Mouse (Mus musculus): Measurements from ENCODE around the gene Cc2d2b.

Cc2d2b gene

DNA sequence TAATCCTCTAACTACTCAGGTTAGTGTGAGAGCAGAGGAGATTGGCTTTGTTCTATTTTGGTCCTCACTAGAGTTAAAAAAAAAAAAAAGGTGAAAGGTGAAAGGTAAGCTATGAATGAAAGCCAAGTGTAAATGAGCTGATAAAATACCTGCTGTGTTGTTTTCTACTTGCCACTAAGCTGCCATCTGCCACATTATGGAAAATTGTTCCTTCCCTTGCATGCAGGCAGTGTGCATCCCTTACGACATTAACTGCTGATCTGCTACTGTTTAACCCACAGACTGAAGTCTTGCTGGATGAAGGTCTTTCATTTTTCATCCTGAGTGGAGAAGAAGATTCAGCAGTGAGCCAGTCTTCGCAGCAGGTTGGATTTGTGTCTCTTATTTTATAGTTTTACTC is 11.5 kb downstream of the Cc2d2b start:
- DNase-seq = peak; percentile 27

DNA sequence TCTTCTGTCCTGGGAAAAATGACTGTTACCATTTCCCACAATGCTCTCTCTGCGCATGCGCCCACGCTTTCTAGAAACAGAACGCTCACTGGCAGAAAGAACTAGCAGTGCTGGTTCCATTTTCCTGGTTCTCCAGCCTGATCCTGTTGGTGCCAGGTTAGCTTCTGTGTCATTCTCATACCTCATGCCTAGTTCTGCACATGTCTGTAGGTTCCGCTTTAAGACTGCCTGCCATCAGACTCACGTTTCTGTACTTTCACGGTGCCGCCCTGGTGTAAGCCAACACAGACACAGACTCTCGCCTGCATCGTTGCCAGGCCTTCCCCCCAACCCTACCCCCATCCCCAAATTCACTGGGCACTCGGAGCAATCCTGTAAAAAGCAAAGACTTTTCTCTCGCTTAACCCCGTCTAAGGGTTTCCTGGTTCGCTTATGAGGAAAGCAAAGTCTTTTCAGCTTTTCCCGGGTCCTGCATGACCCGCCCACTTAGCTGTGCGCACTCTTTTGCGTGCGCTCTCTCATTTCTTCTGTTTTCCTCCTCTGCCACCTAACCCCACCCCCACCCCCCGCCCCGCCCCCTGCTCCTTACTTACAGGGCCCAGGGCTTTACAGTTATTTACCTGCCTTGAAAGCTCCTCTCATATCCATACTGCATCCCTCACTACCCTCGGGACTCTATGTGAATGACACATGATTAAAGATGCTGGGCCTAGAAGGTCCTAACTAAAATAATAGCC is 13.6 kb downstream of the Cc2d2b start:
- DNase-seq = peak; percentile 89

DNA sequence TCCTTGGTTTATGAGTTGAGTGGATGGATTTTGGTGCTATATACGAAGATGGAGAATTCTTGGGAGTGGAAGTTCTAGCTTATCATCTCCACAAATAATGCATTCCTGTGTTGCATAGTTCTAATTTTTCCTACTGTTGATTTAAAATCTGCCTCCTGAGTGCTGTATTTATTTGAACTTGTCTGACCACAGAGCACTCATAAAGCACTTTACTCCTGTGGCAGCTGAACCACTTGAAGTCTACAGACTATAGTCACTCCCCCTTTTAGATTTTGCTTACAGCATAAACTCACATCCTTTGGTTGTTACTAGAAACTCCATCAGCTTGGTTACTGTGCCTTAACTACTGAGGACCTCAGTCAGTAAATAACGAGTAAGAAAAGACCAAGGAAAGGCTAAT is 18.6 kb downstream of the Cc2d2b start:
- no peak for DNase-seq

- DNase-seq = peak; percentile 71
These were observed 20.8 kb downstream of the Cc2d2b start for GRCm38 (mm10) chr19:40769341-40769770.

GRCm38 (mm10) chr19:40788004-40788714 is 39.6 kb downstream of the Cc2d2b start:
- DNase-seq = peak; percentile 39

DNA sequence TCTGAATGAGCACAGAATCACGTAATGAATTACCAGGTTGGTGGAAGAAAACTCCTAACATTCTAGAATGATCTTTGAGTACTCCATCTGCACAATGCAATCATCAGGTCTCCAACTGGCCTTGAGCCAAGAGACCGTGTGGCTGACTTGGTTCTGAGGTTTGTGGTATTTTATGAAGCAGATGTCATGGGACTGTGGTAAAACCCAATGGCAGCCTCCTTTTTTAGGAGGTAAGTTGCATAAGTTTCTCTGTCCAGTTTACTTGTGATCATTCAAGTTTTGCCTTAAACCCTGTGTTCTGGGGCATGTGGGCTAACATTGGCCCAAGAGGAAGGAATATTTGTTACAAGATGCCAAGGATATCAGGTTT is 40.1 kb downstream of the Cc2d2b start:
- no peak for DNase-seq

DNA sequence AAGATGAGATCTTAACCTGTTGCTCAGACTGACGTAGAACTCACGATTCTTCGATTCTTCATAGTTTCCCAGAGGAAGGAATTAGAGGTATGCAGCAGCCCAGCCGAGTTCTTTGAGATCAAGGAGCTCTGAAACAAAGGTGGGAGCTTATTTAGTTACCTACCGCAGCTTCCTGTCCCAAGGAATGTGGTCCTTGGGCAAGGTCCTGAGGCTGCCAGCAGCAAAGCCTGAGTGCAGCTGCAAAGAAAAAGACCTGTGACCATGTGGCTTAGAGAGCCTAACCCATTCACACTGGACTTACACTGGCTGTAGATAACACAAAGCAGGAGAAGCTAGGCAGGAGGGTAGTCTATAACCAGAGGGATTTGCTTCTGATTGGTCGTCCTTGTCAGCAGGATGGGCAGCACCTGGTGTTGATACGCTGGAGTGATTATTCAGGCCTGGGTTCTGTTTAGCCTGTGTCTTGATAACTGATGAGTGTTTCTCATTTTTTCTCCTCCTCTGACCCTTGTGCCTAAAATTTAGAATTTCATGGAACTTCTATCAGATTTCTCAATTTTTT is 56.7 kb downstream of the Cc2d2b start:
- DNase-seq = no peak

- peak; percentile 24 for DNase-seq
These were observed 61.3 kb downstream of the Cc2d2b start for GRCm38 (mm10) chr19:40809858-40810257.

- DNase-seq = peak; percentile 37
These were observed 63.3 kb downstream of the Cc2d2b start for GRCm38 (mm10) chr19:40811840-40812239.

GRCm38 (mm10) chr19:40812778-40813177 is 64.2 kb downstream of the Cc2d2b start:
- DNase-seq = peak; percentile 4

GRCm38 (mm10) chr19:40813385-40813784 is 64.8 kb downstream of the Cc2d2b start:
- no peak for DNase-seq

GRCm38 (mm10) chr19:40815645-40816183 is 67.2 kb downstream of the Cc2d2b start:
- DNase-seq = peak; percentile 56

- peak; percentile 53 for DNase-seq
These were observed 69.5 kb downstream of the Cc2d2b start for GRCm38 (mm10) chr19:40817901-40818532.

DNA sequence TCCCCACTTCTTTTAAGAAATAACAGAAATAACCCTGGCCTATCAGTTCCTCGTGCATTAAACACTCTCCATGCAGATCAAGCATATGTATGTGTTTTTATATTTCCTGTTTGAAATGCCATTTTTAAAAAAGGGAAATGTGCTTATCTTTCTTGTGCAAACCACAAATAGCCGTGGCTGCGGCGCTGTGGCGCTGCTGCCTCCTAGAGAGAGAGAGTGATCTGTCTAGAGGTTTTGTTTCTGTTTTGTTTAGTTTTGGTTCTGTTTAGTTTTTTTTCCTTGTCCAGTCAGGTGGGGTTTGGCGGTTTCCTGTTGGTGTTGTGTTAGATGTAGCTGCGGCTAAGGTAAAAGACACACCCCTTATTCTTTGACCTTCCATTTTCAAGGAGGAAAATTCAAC is 70.2 kb downstream of the Cc2d2b start:
- peak; percentile 89 for DNase-seq

DNA sequence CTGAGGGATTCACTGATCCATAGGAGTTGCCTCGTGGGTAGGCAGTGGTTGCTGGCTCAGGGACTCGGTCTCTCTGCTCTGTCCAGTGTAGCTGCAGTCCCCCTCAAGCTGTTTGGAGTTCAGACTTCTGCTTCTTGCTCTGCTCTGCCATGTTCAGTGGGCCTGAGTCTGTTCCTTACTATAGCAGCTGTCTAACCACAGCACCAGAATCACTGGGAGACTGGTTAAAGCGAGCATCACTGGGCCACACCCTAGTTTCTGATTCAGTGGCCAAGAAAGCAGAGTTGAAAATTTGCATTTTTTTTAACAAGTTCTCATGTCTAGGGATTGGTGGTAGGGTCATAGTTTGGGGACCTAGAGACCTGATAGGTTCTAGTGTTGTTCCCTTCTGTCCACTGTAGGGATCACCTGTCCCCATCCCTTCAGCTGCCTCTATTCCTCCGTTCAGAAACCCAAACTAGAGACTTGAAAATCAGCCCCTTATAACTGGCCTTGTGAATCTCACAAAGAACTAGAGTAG is 72.8 kb downstream of the Cc2d2b start:
- DNase-seq = peak; percentile 66

DNA sequence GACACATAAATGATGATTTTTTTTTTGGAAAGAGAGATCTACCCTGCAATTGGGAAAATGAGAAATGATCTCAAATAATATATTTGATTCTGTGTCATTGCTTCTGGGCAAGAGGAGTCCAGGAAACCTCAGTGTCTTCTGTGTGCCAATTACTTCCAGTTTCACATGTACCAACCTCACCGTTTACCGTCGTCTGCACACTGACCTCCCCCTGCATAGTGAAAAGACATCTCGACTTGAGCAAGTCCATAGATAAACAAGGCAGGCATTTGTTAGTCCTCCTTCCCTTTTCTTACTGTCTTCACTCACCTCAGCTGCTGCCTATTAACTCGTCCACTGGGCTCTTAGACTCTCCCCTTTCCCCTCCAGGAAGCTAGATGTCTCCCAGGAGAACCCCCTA is 77.1 kb downstream of the Cc2d2b start:
- no peak for DNase-seq

GRCm38 (mm10) chr19:40826735-40827134 is 78.2 kb downstream of the Cc2d2b start:
- no peak for DNase-seq

DNA sequence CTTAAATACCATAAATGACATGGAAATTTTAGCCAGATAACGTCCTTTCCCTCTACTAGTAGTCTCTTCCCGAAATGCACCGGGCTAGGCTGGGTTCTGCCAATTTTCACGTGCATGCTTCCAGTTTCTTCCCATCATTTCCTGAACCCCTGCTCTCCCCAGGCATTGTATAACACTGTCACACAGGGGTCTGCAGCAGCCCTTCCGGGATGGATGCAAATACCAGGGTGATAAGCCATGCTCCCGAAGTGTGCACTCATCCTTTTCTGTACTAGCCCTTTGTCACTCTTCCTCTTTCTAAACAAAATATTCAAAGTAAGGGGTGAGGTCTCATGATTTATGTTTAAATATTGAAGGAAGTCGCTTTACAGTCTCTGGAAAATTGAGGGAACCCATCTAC is 81.6 kb downstream of the Cc2d2b start:
- peak; percentile 89 for DNase-seq

DNA sequence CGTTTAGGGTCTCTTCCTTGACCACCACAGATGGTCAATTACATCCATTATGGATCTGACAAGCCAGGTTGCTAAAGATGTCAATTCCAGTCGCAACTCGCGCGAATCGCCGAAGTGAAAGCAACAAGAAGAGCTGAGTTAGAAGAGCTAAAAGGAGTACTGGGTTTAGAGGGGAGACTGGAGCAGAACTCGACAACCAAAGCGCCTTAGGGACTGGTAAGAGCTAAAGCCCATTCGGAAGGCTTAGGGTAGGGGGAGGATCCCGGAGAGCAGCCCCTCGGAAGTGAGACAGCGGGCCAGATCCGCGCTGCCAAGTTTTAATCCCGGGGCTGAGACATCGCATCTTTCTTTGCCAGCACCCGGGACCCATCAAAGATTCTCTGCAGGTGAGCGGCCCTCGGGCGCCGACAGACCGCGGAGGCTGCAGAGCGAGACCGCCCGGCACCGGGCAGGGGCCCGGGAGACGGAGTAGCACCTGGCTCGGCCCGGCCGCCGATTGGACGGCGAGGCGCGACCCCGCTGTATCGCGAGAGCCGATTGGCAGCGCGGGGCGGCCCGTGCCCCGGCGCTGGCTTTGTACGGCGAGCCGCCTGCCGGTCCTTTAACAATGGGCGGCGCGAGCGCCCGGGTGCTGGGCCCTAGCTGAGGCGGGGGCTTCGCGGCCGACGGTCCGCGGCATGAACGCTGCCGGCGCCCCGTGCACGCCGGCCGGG is 82.3 kb downstream of the Cc2d2b start, which contains the start of gene Ccnj:
Gene Ccnj (plus strand): TSS at position 577 of the 713 bp plus-strand sequence.
- peak; percentile 100 for DNase-seq

- peak; percentile 94 for DNase-seq
These were observed 83.1 kb downstream of the Cc2d2b start for GRCm38 (mm10) chr19:40831416-40832201.

DNA sequence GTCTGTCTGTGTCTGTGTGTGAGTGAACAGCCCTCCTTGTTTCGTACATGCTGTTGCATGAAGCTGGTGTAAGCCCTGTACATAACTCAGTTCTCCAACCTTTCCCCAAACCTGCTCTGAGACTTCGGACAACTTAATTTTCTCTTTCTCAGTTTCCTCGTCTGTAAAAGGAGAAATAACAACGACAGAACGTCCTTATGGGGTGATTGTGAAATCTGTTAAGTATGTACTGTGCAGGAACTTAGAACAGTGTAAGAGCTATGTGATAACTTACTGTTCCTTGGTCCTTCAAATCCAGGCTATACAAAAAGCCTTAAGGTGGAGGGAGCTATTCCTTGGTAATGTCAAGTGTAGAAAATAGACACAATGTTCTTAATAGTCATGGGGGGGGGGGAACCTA is 83.8 kb downstream of the Cc2d2b start:
- DNase-seq = no peak

Data from heart, adult 11 months (tissue).